Mouse (Mus musculus) heart, postnatal 0 days (tissue): ENCODE data around the gene Plekha4.

ENCODE experiments used
- CTCF ChIP-seq: IDR thresholded peaks from 2 replicates; pipeline ENCODE4 v1.5.1; 2016; ENCODE audit warnings: antibody characterized with exemption, control low read depth, low read depth
- EP300 ChIP-seq: IDR thresholded peaks from 2 replicates; pipeline ENCODE4 v1.6.1; 2016; ENCODE audit warnings: antibody characterized with exemption, low read depth

DNA sequence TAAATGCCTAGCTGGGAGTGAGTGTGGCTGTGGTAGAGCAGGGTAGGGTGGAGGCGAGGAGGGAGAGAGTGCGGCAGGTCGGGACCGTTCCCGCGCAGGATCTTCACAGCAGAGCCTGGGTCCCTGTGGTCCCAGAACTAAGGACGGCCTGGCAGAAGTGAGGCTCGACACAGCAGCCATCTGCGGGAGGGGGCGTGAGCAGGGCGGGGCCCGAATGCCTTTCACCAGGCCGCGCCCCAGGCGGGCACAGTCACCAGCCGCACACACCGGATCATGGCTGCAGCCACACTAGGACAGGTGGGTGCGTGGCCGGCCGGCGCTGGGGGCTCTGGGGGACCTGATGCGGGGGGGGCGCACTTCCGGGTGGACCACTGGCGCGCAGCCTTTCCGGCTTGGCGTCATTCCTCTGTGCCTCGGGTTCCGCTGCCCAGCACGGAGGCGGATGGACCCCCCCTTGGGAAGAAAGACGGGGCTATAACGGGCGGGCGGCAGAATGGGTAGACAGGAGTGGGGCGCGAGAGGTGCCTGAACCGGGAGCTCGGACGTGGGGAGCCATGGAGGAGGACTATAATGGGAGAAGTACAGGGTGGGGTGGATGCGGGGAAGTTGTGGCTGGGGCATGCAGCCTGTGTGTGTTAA, 44.1 kb downstream of the Plekha4 start, which contains the start of gene Bcat2:
- TF ChIP-seq CTCF (no peak), EP300 (peak; percentile 90)
